Mouse (Mus musculus) ES-E14 (cell line): ENCODE measurements around the gene Hsp90ab1.

Source experiments
- CHD2 ChIP-seq: IDR thresholded peaks from 2 replicates; pipeline ENCODE4 v1.6.1; 2014; ENCODE audit warnings: mild to moderate bottlenecking, low read depth, low read length, inconsistent platforms
- MAFK ChIP-seq: IDR thresholded peaks from 2 replicates; pipeline ENCODE4 v1.6.1; 2014; ENCODE audit warnings: mild to moderate bottlenecking, low read depth, low read length, inconsistent platforms; ENCODE audit not compliant: insufficient read depth

- TF ChIP-seq CHD2 (no peak), MAFK (no peak)
Observed at GRCm38 (mm10) chr17:45548541-45549512, 24.2 kb downstream of the Hsp90ab1 start.
